Mouse (Mus musculus) intestine, embryonic 14.5 days (tissue): ENCODE results near the gene Stx1a. TPM values are rescaled to one million over a fixed set of nuclear protein-coding genes. Genes with fewer than 3 reads are reported as not detected.

Experiments used
- ATAC-seq: fragments of 200-750 bp; cut with Nextera tagmentation; replicated peaks from 2 replicates; pipeline ENCODE4 v1.8.0; 2017; ENCODE audit warnings: low read depth, moderate number of reproducible peaks, moderate TSS enrichment, moderate library complexity; ENCODE audit not compliant: low FRiP score, low TSS enrichment
- DNase-seq: peaks from one replicate; pipeline ENCODE4 v3.0.0-alpha.2; 2018; ENCODE audit warnings: low spot score
- H3K27ac ChIP-seq: fragments of 300-500 bp; sonication (generic); 2 replicates; pipeline ENCODE4 v1.5.1; 2014; ENCODE audit warnings: low read depth, mild to moderate bottlenecking, control low read depth
- H3K27me3 ChIP-seq: fragments of 300-500 bp; sonication (generic); replicated peaks from 2 replicates; pipeline ENCODE4 v1.6.1; 2014; ENCODE audit warnings: low read length, control low read depth; ENCODE audit not compliant: control insufficient read depth, insufficient read depth
- H3K36me3 ChIP-seq: fragments of 300-500 bp; sonication (generic); 2 replicates; pipeline ENCODE4 v1.6.1; 2014; ENCODE audit warnings: low read length, control low read depth; ENCODE audit not compliant: control insufficient read depth, insufficient read depth
- H3K4me1 ChIP-seq: fragments of 300-500 bp; sonication (generic); replicated peaks from 2 replicates; pipeline ENCODE4 v1.6.1; 2014; ENCODE audit warnings: low read length, control low read depth, mixed read lengths; ENCODE audit not compliant: control insufficient read depth, insufficient read depth
- H3K4me2 ChIP-seq: fragments of 300-500 bp; sonication (generic); 2 replicates; pipeline ENCODE4 v1.6.1; 2014; ENCODE audit warnings: low read length
- H3K4me3 ChIP-seq: fragments of 300-500 bp; sonication (generic); 2 replicates; pipeline ENCODE4 v1.5.1; 2014; ENCODE audit warnings: low read depth, low read length, control low read depth, mixed read lengths
- H3K9ac ChIP-seq: fragments of 300-500 bp; sonication (generic); 2 replicates; pipeline ENCODE4 v1.6.1; 2014; ENCODE audit warnings: mild to moderate bottlenecking, low read length
- H3K9me3 ChIP-seq: fragments of 300-500 bp; sonication (generic); 2 replicates; pipeline ENCODE4 v1.6.1; 2016; ENCODE audit warnings: low read length, control low read depth; ENCODE audit not compliant: control insufficient read depth
- WGBS: fragments of 180-500 bp; shearing (Covaris S2); extraction: QIAGEN DNeasy Blood & Tissue Kit; methylation state at CpG from one replicate; pipeline ENCODE4 v1.1.7; 2014; 5-methylcytosine and 5-hydroxymethylcytosine counted together
- polyA plus RNA-seq: library from polyadenylated mRNA; unstranded; fragments of >200 nt; fragmentation: Nextera tagmentation; extraction: Ambion mirVana; gene quantifications from 2 replicates; pipeline ENCODE4 v1.2.1, GENCODE M21; 2014

Stx1a gene
- polyA plus RNA-seq, 1 experiment from 2014 or later: 15.9 TPM

GRCm38 (mm10) chr5:135076931-135077505 lies 53.7 kb downstream of the Stx1a start:
- peaks cover 7% of the 10 kb centered on the region for H3K36me3 ChIP-seq
- peak; percentile 13 for ATAC-seq
- peak overlapping the region; percentile 65 for H3K4me2 ChIP-seq
- WGBS: 18% methylated on average over 14 of the region's 14 CpGs
- peak overlapping the region; percentile 91 for H3K9ac ChIP-seq
- H3K4me1 ChIP-seq: peaks cover 17% of the 10 kb centered on the region
- peak overlapping the region; percentile 5; the same call in 1 of the 2 replicates for H3K27ac ChIP-seq
- no peaks in the 10 kb centered on the region for H3K9me3 ChIP-seq
- peak overlapping the region; percentile 81 for H3K4me3 ChIP-seq
- H3K27me3 ChIP-seq: 0 out of 2 replicates have a peak, but pooled peaks cover 2% of the 10 kb centered on the region
- DNase-seq: no peak

GRCm38 (mm10) chr5:135077564-135078481 lies 54.5 kb downstream of the Stx1a start, which contains the start of gene Vps37d:
Gene Vps37d (minus strand): TSS chr5:135078266.
- Histone ChIP-seq H3K9me3 (no peaks in the 10 kb centered on the region), H3K4me2 (peak within 1 kb of the TSS; percentile 65), H3K27me3 (0 out of 2 replicates have a peak, but pooled peaks cover 2% of the 10 kb centered on the region), H3K9ac (peak within 1 kb of the TSS; percentile 91), H3K4me3 (peak within 1 kb of the TSS; percentile 81), H3K36me3 (peaks cover 7% of the 10 kb centered on the region), H3K27ac (peak within 1 kb of the TSS; percentile 73; the same call in 1 of the 2 replicates), H3K4me1 (peaks cover 17% of the 10 kb centered on the region)
- DNase-seq (peak; percentile 99), ATAC-seq (peak; percentile 86)
- WGBS: 1% methylated on average over 78 of the region's 83 CpGs

- Histone ChIP-seq H3K4me2 (peak overlapping the region; percentile 65), H3K36me3 (peaks cover 7% of the 10 kb centered on the region), H3K9ac (peak overlapping the region; percentile 91; the same call in 1 of the 2 replicates), H3K9me3 (no peaks in the 10 kb centered on the region), H3K4me3 (peak overlapping the region; percentile 81), H3K27ac (no peak overlapping the region; the same call in 1 of the 2 replicates), H3K4me1 (peaks cover 11% of the 10 kb centered on the region), H3K27me3 (0 out of 2 replicates have a peak, but pooled peaks cover 2% of the 10 kb centered on the region)
- ATAC-seq: no peak
- no peak for DNase-seq
- WGBS: 1% methylated on average over 11 of the region's 11 CpGs
Observed at GRCm38 (mm10) chr5:135078482-135078810, 55.2 kb downstream of the Stx1a start.

GRCm38 (mm10) chr5:135079578-135079977 lies 56.3 kb downstream of the Stx1a start:
- DNase-seq: no peak
- WGBS: 92% methylated on average over 2 of the region's 2 CpGs
- Histone ChIP-seq H3K9me3 (no peaks in the 10 kb centered on the region), H3K4me3 (no peak overlapping the region), H3K36me3 (peaks cover 7% of the 10 kb centered on the region), H3K4me1 (peaks cover 9% of the 10 kb centered on the region), H3K27ac (no peak overlapping the region), H3K4me2 (no peak overlapping the region), H3K9ac (no peak overlapping the region), H3K27me3 (0 out of 2 replicates have a peak, but pooled peaks cover 2% of the 10 kb centered on the region)
- no peak for ATAC-seq

GRCm38 (mm10) chr5:135080539-135080938 lies 57.3 kb downstream of the Stx1a start:
- peaks cover 9% of the 10 kb centered on the region for H3K4me1 ChIP-seq
- H3K4me2 ChIP-seq: no peak overlapping the region
- no peak overlapping the region for H3K4me3 ChIP-seq
- H3K9me3 ChIP-seq: no peaks in the 10 kb centered on the region
- H3K9ac ChIP-seq: no peak overlapping the region
- peaks cover under 1% of the 10 kb centered on the region; the same call in 1 of the 2 replicates for H3K36me3 ChIP-seq
- H3K27me3 ChIP-seq: 0 out of 2 replicates have a peak, but pooled peaks cover 2% of the 10 kb centered on the region
- H3K27ac ChIP-seq: no peak overlapping the region
- ATAC-seq: no peak
- no peak for DNase-seq
- 86% methylated on average over 5 of the region's 5 CpGs for WGBS

- WGBS: 58% methylated on average over 4 of the region's 4 CpGs
- Histone ChIP-seq H3K4me2 (no peak overlapping the region), H3K27ac (no peak overlapping the region)
Observed at GRCm38 (mm10) chr5:135086871-135087270, 63.6 kb downstream of the Stx1a start.

GRCm38 (mm10) chr5:135089653-135090052 lies 66.4 kb downstream of the Stx1a start, which contains the start of gene Mlxipl:
Gene Mlxipl (plus strand): TSS chr5:135089890.
- peak within 1 kb of the TSS; percentile 28 for H3K4me2 ChIP-seq
- no peaks in the 10 kb centered on the region for H3K9me3 ChIP-seq
- H3K4me1 ChIP-seq: no peaks in the 10 kb centered on the region
- H3K36me3 ChIP-seq: no peaks in the 10 kb centered on the region
- 2% methylated on average over 39 of the region's 39 CpGs for WGBS
- peak; percentile 71 for ATAC-seq
- no peak for DNase-seq
- H3K9ac ChIP-seq: no peak within 1 kb of the TSS
- no peak within 1 kb of the TSS for H3K4me3 ChIP-seq
- peaks cover 53% of the 10 kb centered on the region for H3K27me3 ChIP-seq
- no peak within 1 kb of the TSS for H3K27ac ChIP-seq

More at GRCm38 (mm10) chr5:135086871-135087270, 63.6 kb downstream of the Stx1a start:
- Histone ChIP-seq H3K4me3 (no peak overlapping the region), H3K27me3 (peaks cover 41% of the 10 kb centered on the region), H3K9me3 (no peaks in the 10 kb centered on the region), H3K9ac (no peak overlapping the region), H3K36me3 (no peaks in the 10 kb centered on the region), H3K4me1 (no peaks in the 10 kb centered on the region)
- no peak for DNase-seq
- no peak for ATAC-seq
